Mouse (Mus musculus) stomach, embryonic 15.5 days (tissue): ENCODE measurements around the gene Defb21. TPM values are rescaled to one million over a fixed set of nuclear protein-coding genes. Genes with fewer than 3 reads are reported as not detected.

Source experiments
- ATAC-seq: fragments of 200-750 bp; cut with Nextera tagmentation; 2 replicates; pipeline ENCODE4 v1.8.0; 2017; ENCODE audit warnings: low read depth, moderate number of reproducible peaks, moderate TSS enrichment; ENCODE audit not compliant: insufficient read depth, low FRiP score
- H3K27ac ChIP-seq: fragments of 300-500 bp; sonication (generic); 2 replicates; pipeline ENCODE4 v1.5.1; 2015; ENCODE audit warnings: mild to moderate bottlenecking, inconsistent platforms
- H3K27me3 ChIP-seq: fragments of 300-500 bp; sonication (generic); replicated peaks from 2 replicates; pipeline ENCODE4 v1.6.1; 2015; ENCODE audit warnings: inconsistent platforms
- H3K36me3 ChIP-seq: fragments of 300-500 bp; sonication (generic); 2 replicates; pipeline ENCODE4 v1.6.1; 2015; ENCODE audit warnings: inconsistent platforms
- H3K4me1 ChIP-seq: fragments of 300-500 bp; sonication (generic); 2 replicates; pipeline ENCODE4 v1.6.1; 2015; ENCODE audit warnings: inconsistent platforms
- H3K4me2 ChIP-seq: fragments of 300-500 bp; sonication (generic); 2 replicates; pipeline ENCODE4 v1.6.1; 2015; ENCODE audit warnings: mild to moderate bottlenecking, inconsistent platforms
- H3K4me3 ChIP-seq: fragments of 300-500 bp; sonication (generic); replicated peaks from 2 replicates; pipeline ENCODE4 v1.5.1; 2015; ENCODE audit warnings: inconsistent platforms
- H3K9ac ChIP-seq: fragments of 300-500 bp; sonication (generic); 2 replicates; pipeline ENCODE4 v1.6.1; 2015; ENCODE audit warnings: inconsistent platforms
- H3K9me3 ChIP-seq: fragments of 300-500 bp; sonication (generic); 2 replicates; pipeline ENCODE4 v1.6.1; 2016; ENCODE audit warnings: inconsistent platforms
- WGBS: fragments of 180-500 bp; shearing (Covaris S2); methylation state at CpG from one replicate; pipeline ENCODE4 v1.1.7; 2015; 5-methylcytosine and 5-hydroxymethylcytosine counted together
- polyA plus RNA-seq: library from polyadenylated mRNA; unstranded; fragments of >200 nt; fragmentation: Nextera tagmentation; extraction: Ambion mirVana; gene quantifications from 2 replicates; pipeline ENCODE4 v1.2.1, GENCODE M21; 2015

The Defb21 gene
- polyA plus RNA-seq, 1 experiment from 2014 or later: not detected

DNA sequence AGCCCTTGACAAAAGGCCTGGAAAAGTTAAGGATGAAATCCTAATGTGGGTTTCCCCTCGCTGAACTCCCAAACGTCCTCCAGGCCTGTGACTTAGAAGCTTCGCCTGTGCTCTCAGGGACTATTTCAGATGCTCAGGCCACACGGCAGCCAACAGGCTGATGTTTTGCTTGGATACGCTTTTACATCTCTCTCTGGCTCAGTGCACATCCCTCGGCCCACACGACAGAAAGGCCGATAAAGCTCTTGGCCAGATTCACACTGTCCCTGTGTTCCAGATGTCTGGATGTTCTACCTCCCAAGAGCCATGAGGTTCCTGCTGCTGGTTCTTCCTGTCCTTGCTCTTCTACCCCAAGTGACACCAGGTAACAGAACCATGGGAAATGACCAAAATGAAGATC, 940 bp downstream of the Defb21 start:
- H3K4me3 ChIP-seq: no peak overlapping the region
- no peaks in the 10 kb centered on the region for H3K9me3 ChIP-seq
- no peaks in the 10 kb centered on the region for H3K27me3 ChIP-seq
- H3K4me2 ChIP-seq: no peak overlapping the region
- H3K4me1 ChIP-seq: no peaks in the 10 kb centered on the region
- H3K36me3 ChIP-seq: no peaks in the 10 kb centered on the region
- ATAC-seq: no peak
- no peak overlapping the region for H3K27ac ChIP-seq
- 85% methylated on average over 8 of the region's 8 CpGs for WGBS
- H3K9ac ChIP-seq: no peak overlapping the region

DNA sequence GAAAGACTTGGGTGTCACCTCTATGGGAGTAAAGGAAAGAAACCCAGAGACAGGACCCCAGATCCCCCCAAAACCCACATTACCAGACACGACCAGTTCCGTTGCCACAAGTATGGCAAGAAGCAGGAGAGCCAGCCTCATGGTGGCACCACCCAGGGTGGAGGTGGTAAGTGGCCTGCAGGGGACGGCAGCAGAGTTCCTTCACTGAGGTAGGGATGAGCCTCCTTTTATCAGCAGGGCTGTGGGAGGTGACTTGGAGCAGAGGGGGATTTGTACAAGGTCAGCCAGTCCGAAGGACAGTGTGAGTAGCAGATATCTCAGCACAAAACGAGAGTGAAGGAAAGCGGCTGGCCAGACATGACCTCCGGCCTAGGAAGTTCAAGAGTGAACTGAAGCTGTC, 7.6 kb downstream of the Defb21 start, which contains the start of gene Defb19:
TSS of gene Defb19 (minus strand) at position 206 of the 400 bp plus-strand sequence.
- H3K4me2 ChIP-seq: no peak within 1 kb of the TSS
- H3K9ac ChIP-seq: no peak within 1 kb of the TSS
- WGBS: 56% methylated on average over 7 of the region's 7 CpGs
- H3K27me3 ChIP-seq: no peaks in the 10 kb centered on the region
- H3K9me3 ChIP-seq: no peaks in the 10 kb centered on the region
- no peak for ATAC-seq
- no peak within 1 kb of the TSS for H3K27ac ChIP-seq
- H3K4me1 ChIP-seq: no peaks in the 10 kb centered on the region
- H3K4me3 ChIP-seq: no peak within 1 kb of the TSS
- H3K36me3 ChIP-seq: no peaks in the 10 kb centered on the region

DNA sequence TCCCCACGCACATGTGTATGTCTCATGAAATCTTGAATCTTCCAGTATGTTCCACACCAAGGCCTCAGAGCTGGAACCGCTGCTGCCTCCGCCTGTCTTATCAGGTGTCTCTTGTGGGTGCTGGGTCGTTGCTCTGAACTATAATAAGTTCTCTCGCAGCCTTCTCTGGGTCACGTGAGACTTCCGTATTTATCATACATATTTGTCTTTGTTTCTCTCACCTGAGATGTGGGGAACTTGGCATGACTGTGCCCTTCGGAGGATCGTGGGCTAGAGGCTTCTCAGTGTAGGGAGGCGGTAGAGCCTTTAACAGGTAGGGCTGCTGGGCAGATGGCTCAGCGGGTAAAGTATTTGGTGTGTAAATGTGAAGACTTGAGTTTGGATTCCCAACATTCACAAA, 8.1 kb downstream of the Defb21 start:
- WGBS: 76% methylated on average over 11 of the region's 11 CpGs
- Histone ChIP-seq H3K36me3 (no peaks in the 10 kb centered on the region), H3K4me2 (no peak overlapping the region), H3K27me3 (no peaks in the 10 kb centered on the region), H3K4me3 (no peak overlapping the region), H3K9ac (no peak overlapping the region), H3K9me3 (no peaks in the 10 kb centered on the region), H3K27ac (no peak overlapping the region), H3K4me1 (no peaks in the 10 kb centered on the region)
- ATAC-seq: no peak

DNA sequence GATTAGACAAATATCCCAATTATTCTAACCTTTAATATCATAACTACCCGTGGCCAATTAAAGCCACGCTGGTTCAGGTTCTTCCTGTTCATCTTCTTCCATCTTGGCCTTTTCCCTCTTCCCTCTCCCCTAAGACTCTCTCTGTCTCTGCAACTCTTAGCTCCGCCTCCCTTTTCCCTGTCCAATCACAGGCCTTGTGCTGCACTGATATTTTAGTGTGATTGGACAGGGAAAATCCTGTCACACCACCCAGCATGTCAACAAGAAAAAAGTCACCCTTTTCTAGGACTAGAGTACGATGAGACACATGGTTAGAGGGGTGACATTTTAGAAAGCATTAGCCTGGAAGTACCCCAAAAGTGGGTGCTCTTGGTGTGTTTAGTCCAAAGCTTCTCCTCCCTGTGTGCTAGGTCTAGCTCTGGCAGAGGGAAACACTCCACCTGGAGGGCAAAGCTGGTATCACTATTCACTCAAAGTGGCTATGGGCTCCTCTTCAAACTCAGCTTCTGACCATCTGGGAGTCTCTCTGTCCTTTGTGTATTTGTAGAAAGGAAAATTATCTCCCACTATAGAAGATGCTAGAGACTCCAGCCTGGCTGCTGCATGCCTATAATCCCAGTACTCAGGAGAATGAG, 14.5 kb downstream of the Defb21 start:
- Histone ChIP-seq H3K4me3 (no peak overlapping the region), H3K36me3 (no peaks in the 10 kb centered on the region), H3K27me3 (no peaks in the 10 kb centered on the region), H3K4me1 (no peaks in the 10 kb centered on the region), H3K9ac (no peak overlapping the region), H3K4me2 (no peak overlapping the region), H3K27ac (no peak overlapping the region), H3K9me3 (no peaks in the 10 kb centered on the region)
- ATAC-seq: no peak
- WGBS: 72% methylated on average over 4 of the region's 4 CpGs

DNA sequence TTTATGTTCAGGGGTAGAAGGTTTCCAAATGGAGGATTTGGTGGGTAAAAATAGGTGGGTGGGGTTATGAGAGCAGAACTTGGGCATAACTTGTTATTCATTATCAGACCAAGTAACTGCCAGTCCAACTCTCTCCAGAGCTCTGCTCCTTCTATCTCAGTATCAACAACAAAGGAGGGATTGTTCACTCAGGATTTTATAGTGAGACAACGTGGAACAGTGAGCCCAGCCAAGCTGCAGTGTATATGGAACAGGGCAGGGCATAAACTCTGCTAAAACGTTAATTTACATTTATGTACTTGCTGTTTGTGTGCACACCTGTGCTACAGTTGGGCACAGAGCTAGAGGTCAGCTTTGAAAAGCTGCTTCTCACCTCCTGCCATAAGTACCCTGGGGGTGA, 15.9 kb downstream of the Defb21 start:
- Histone ChIP-seq H3K27ac (no peak overlapping the region), H3K36me3 (no peaks in the 10 kb centered on the region), H3K27me3 (no peaks in the 10 kb centered on the region), H3K4me3 (no peak overlapping the region), H3K4me2 (no peak overlapping the region), H3K9ac (no peak overlapping the region), H3K4me1 (no peaks in the 10 kb centered on the region), H3K9me3 (no peaks in the 10 kb centered on the region)
- ATAC-seq: no peak
- WGBS: 27% methylated on average over 2 of the region's 2 CpGs

DNA sequence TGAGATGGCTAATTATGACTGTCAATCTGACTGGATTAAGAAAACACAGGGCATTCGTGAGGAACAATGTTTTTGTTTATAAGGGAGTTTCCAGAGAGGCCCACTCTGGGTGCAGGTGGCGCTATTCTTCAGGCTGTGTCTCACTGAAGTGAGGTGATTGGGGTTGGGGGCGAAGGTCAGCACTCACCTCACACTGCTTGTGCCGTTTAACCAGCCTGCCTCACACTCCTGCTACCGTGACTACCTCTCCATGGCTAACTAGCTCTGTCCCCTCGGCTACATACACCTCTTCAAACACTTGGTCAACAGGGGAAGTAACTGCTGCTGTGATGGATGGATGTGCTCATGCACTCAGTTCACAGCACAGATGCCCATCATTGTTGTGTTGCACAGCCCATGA, 16.5 kb downstream of the Defb21 start:
- H3K4me1 ChIP-seq: no peaks in the 10 kb centered on the region
- ATAC-seq: no peak

DNA sequence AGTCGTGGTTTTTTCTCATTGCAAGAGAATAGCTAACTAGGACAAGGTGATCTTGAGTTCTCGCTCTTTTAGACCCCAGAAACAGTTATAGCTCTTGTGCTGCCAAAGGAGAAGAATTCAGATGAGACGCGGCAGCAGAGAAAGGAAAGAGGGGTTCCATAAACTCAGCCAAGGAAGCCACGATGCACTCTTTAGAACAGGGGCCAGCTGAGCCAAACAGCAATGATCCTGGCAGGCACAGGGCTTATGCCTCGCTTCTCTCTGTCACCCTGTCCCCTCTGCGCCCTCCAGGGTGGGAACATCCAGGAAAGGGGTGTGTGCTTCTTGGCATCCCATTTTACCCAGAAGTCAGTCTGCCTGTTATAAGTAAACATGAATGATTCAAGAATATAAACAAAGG, 26.8 kb downstream of the Defb21 start, which contains the start of gene Defb45:
TSS of gene Defb45 (minus strand) at position 101 of the 400 bp plus-strand sequence.
- H3K36me3 ChIP-seq: no peaks in the 10 kb centered on the region
- H3K4me3 ChIP-seq: no peak within 1 kb of the TSS
- H3K27ac ChIP-seq: no peak within 1 kb of the TSS
- H3K4me1 ChIP-seq: no peaks in the 10 kb centered on the region
- H3K9ac ChIP-seq: no peak within 1 kb of the TSS
- H3K9me3 ChIP-seq: no peaks in the 10 kb centered on the region
- H3K4me2 ChIP-seq: no peak within 1 kb of the TSS
- WGBS: 59% methylated on average over 7 of the region's 7 CpGs
- no peaks in the 10 kb centered on the region for H3K27me3 ChIP-seq
- ATAC-seq: no peak

More for the DNA sequence above, 16.5 kb downstream of the Defb21 start:
- WGBS: 35% methylated on average over 6 of the region's 6 CpGs
- no peaks in the 10 kb centered on the region for H3K27me3 ChIP-seq
- H3K27ac ChIP-seq: no peak overlapping the region
- H3K4me2 ChIP-seq: no peak overlapping the region
- H3K4me3 ChIP-seq: no peak overlapping the region
- H3K9me3 ChIP-seq: no peaks in the 10 kb centered on the region
- no peaks in the 10 kb centered on the region for H3K36me3 ChIP-seq
- H3K9ac ChIP-seq: no peak overlapping the region

DNA sequence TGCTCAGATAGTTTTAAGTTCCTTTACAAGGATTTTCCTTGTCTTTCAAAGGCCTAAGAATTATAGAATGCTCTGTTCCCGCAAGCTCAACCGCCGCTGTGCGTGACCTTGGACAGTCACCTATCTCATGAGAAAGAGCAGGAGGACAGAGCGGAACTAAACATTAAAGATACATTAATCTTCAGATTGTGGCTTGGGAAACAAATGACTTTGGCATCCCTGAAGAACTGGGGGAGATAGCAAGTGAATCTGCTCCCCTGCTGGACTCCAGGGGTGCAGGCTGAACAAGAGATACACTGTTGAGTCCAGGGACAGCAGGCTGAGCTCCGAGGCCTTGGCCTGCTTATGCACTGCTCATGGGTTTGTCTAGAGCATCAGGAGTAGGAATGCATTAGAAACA, 27.5 kb downstream of the Defb21 start:
- no peaks in the 10 kb centered on the region for H3K27me3 ChIP-seq
- no peak overlapping the region for H3K9ac ChIP-seq
- no peak overlapping the region for H3K4me2 ChIP-seq
- H3K36me3 ChIP-seq: no peaks in the 10 kb centered on the region
- 60% methylated on average over 6 of the region's 6 CpGs for WGBS
- ATAC-seq: no peak
- no peak overlapping the region for H3K27ac ChIP-seq
- no peak overlapping the region for H3K4me3 ChIP-seq
- H3K9me3 ChIP-seq: no peaks in the 10 kb centered on the region
- no peaks in the 10 kb centered on the region for H3K4me1 ChIP-seq

DNA sequence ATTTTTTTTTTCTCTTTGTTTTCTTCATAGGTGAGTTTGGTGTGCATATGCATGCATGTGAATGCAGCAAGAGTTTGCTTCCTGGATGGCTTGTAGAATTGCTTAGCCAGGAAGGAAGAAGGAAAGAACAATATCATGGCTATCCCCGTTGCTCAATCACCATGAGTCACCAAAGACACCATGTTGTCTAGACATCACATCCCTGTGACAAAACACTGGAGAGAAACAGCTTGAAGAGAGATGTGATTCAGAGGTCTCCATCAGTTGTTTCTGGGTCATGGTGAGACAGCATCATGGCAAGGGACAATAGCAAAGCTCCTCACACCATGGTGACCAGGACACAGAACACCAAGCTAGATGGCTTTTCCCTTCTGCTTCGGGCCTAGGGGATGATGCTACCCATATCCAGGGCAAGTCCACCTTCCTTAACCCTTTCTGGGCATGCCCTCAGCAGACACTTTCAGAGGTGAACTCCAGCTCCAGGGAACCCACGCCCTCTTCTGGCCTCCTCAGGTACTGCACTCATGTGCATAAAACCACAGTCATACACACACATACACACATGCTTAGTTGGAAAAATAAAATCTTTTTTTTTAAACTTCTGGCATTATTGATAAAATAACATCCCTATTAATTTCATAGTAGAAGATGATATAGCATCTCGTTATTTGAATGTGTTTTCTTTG, 28.9 kb downstream of the Defb21 start:
- H3K9ac ChIP-seq: no peak overlapping the region
- H3K4me2 ChIP-seq: no peak overlapping the region
- no peak overlapping the region for H3K27ac ChIP-seq
- no peaks in the 10 kb centered on the region for H3K9me3 ChIP-seq
- H3K36me3 ChIP-seq: no peaks in the 10 kb centered on the region
- WGBS: 71% methylated on average over 4 of the region's 4 CpGs
- no peak for ATAC-seq
- no peak overlapping the region for H3K4me3 ChIP-seq
- no peaks in the 10 kb centered on the region for H3K27me3 ChIP-seq
- no peaks in the 10 kb centered on the region for H3K4me1 ChIP-seq

DNA sequence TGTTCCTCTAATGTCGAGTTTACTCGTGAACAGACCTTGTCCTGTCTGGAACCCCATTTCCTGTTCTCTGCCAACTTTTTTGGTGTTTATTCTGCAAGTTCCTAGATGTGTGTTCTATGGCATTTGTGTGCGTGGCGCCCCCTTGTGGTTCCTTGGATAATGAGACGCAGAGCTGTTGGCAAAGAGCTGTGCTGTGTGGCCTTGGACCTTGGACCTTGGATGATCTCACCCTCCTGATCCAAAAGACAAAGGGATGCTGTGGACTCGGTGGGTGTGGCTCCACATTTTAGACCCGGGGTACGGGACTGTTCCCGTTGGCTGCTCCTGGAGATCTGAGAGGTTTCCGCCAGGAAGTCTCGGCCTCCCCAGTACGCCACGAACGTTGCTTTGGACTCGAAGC, 31.5 kb downstream of the Defb21 start, which contains the start of gene Defb36:
TSS of gene Defb36 (plus strand) at position 271 of the 400 bp plus-strand sequence.
- Histone ChIP-seq H3K4me2 (no peak within 1 kb of the TSS), H3K27ac (no peak within 1 kb of the TSS), H3K4me1 (no peaks in the 10 kb centered on the region), H3K9ac (no peak within 1 kb of the TSS), H3K27me3 (no peaks in the 10 kb centered on the region), H3K36me3 (no peaks in the 10 kb centered on the region), H3K4me3 (no peak within 1 kb of the TSS), H3K9me3 (no peaks in the 10 kb centered on the region)
- no peak for ATAC-seq
- 82% methylated on average over 15 of the region's 15 CpGs for WGBS

DNA sequence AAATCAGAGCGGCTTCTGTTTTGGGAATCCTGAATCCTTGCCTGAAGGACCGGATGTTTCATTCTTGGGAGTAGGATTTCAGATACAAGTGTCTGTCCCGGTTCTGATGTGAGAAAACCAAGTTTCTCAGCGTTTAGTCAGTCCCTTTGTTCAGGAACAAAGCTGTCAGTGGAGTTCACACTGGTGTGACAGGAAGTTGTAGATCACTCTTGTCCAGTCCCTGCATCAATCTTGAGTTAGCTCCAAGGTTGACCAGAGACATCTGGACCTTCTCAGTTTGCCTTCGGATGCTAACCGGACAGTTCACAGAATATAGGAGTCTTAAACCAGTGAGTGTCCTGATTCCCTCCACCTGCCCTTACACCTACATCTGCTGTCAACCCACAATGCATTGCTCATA, 35.2 kb downstream of the Defb21 start:
- Histone ChIP-seq H3K9me3 (no peaks in the 10 kb centered on the region), H3K27ac (no peak overlapping the region), H3K4me1 (no peaks in the 10 kb centered on the region), H3K9ac (no peak overlapping the region), H3K4me3 (no peak overlapping the region), H3K27me3 (no peaks in the 10 kb centered on the region), H3K36me3 (no peaks in the 10 kb centered on the region), H3K4me2 (no peak overlapping the region)
- WGBS: 31% methylated on average over 6 of the region's 6 CpGs
- no peak for ATAC-seq

DNA sequence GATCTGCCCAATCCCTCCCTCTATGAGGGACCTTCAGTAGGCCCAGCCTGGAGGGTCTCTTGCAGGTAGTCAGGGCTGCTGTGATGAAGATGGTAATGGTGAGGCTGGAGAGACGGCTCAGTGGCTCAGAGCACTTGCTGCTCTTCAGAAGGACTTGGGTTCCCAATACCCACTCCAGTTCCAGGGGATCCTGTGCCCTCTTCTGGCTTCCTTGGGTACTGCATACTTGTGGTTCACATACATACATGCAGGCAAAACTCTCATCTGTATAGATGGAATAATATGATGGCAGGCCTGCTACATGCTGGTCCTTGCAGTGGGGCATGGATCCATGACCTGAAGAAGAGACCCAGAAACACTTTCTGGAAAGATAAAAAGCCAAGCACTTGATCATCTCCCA, 36.2 kb downstream of the Defb21 start:
- no peaks in the 10 kb centered on the region for H3K27me3 ChIP-seq
- H3K36me3 ChIP-seq: no peaks in the 10 kb centered on the region
- no peaks in the 10 kb centered on the region for H3K9me3 ChIP-seq
- H3K4me3 ChIP-seq: no peak overlapping the region
- no peak overlapping the region for H3K9ac ChIP-seq
- no peak overlapping the region for H3K4me2 ChIP-seq
- no peak for ATAC-seq
- H3K27ac ChIP-seq: no peak overlapping the region
- H3K4me1 ChIP-seq: no peaks in the 10 kb centered on the region
- WGBS: 91% methylated on average over 1 of the region's 1 CpGs
